Mouse (Mus musculus): ENCODE measurements around the gene Gm7029. TPM values are rescaled to one million over a fixed set of nuclear protein-coding genes. Genes with fewer than 3 reads are reported as not detected.

The Gm7029 gene
- total and polyA plus RNA-seq, 2 experiments from 2014 or later, result not detected

GRCm38 (mm10) chr17:33908331-33909076 lies 34.9 kb downstream of the Gm7029 start:
- peak overlapping the region; percentile 93 for H3K4me3 ChIP-seq (ENCODE audit: low read depth, low read length)
- TF ChIP-seq EP300 (IDR thresholded peaks at IDR 0.05; ENCODE audit: low read depth), result no peak
- no peak for TF ChIP-seq CTCF (IDR thresholded peaks at IDR 0.05; ENCODE audit: low read depth)
- H3K27ac ChIP-seq (ENCODE audit: low read depth), result peak overlapping the region; percentile 96
- no peaks in the 10 kb centered on the region for H3K9me3 ChIP-seq (replicated peaks; ENCODE audit: control insufficient read depth, low read length)
- H3K27me3 ChIP-seq (ENCODE audit: control insufficient read depth, insufficient read depth, low read length), result no peaks in the 10 kb centered on the region
- ATAC-seq (ENCODE audit: insufficient read depth, low read depth) (peak; percentile 18), DNase-seq (ENCODE audit: low spot score) (no peak)
- peaks cover 8% of the 10 kb centered on the region for H3K4me1 ChIP-seq (ENCODE audit: control insufficient read depth, insufficient read depth)
- peak overlapping the region; percentile 83 for H3K4me2 ChIP-seq (ENCODE audit: low read depth, low read length)
- WGBS, result 1% methylated on average over 42 of the region's 44 CpGs
- peak overlapping the region; percentile 58 for H3K9ac ChIP-seq (replicated peaks; ENCODE audit: low read depth, low read length)
- peaks cover 28% of the 10 kb centered on the region for H3K36me3 ChIP-seq (replicated peaks; ENCODE audit: control insufficient read depth, insufficient read depth, low read length)

- peak within 1 kb of the TSS; percentile 93 for H3K4me3 ChIP-seq (ENCODE audit: low read depth, low read length)
- H3K4me2 ChIP-seq (ENCODE audit: low read depth, low read length), result peak within 1 kb of the TSS; percentile 83
- peak within 1 kb of the TSS; percentile 96 for H3K27ac ChIP-seq (ENCODE audit: low read depth)
- DNase-seq (ENCODE audit: low spot score) (peak; percentile 96), ATAC-seq (ENCODE audit: insufficient read depth, low read depth) (peak; percentile 97)
- TF ChIP-seq EP300 (IDR thresholded peaks at IDR 0.05; ENCODE audit: low read depth), result peak; percentile 77; the same call in 1 of the 2 replicates
- TF ChIP-seq CTCF (IDR thresholded peaks at IDR 0.05; ENCODE audit: low read depth), result no peak
- H3K9me3 ChIP-seq (replicated peaks; ENCODE audit: control insufficient read depth, low read length), result no peaks in the 10 kb centered on the region
- no peaks in the 10 kb centered on the region for H3K27me3 ChIP-seq (ENCODE audit: control insufficient read depth, insufficient read depth, low read length)
- peaks cover 8% of the 10 kb centered on the region for H3K4me1 ChIP-seq (ENCODE audit: control insufficient read depth, insufficient read depth)
- H3K36me3 ChIP-seq (replicated peaks; ENCODE audit: control insufficient read depth, insufficient read depth, low read length), result peaks cover 35% of the 10 kb centered on the region
- WGBS, result under 1% methylated on average over 68 of the region's 68 CpGs
- peak within 1 kb of the TSS; percentile 84 for H3K9ac ChIP-seq (replicated peaks; ENCODE audit: low read depth, low read length)
Observed at GRCm38 (mm10) chr17:33909077-33909868, 35.6 kb downstream of the Gm7029 start, which contains the start of gene Daxx. Gene Daxx (plus strand): TSS chr17:33909414.

GRCm38 (mm10) chr17:33909869-33910250 lies 36.2 kb downstream of the Gm7029 start:
- no peaks in the 10 kb centered on the region for H3K9me3 ChIP-seq (replicated peaks; ENCODE audit: control insufficient read depth, low read length)
- H3K36me3 ChIP-seq (replicated peaks; ENCODE audit: control insufficient read depth, insufficient read depth, low read length), result peaks cover 41% of the 10 kb centered on the region
- DNase-seq (ENCODE audit: low spot score), result peak; percentile 21
- no peak for ATAC-seq (ENCODE audit: insufficient read depth, low read depth)
- WGBS, result under 1% methylated on average over 14 of the region's 14 CpGs
- H3K27ac ChIP-seq (ENCODE audit: low read depth), result peak overlapping the region; percentile 96
- no peak for TF ChIP-seq CTCF (IDR thresholded peaks at IDR 0.05; ENCODE audit: low read depth)
- no peak for TF ChIP-seq EP300 (IDR thresholded peaks at IDR 0.05; ENCODE audit: low read depth)
- peak overlapping the region; percentile 93 for H3K4me3 ChIP-seq (ENCODE audit: low read depth, low read length)
- peak overlapping the region; percentile 84 for H3K9ac ChIP-seq (replicated peaks; ENCODE audit: low read depth, low read length)
- peaks cover 8% of the 10 kb centered on the region for H3K4me1 ChIP-seq (ENCODE audit: control insufficient read depth, insufficient read depth)
- H3K27me3 ChIP-seq (ENCODE audit: control insufficient read depth, insufficient read depth, low read length), result no peaks in the 10 kb centered on the region
- peak overlapping the region; percentile 83 for H3K4me2 ChIP-seq (ENCODE audit: low read depth, low read length)

- DNase-seq (ENCODE audit: low spot score), result no peak
- H3K27me3 ChIP-seq (ENCODE audit: control insufficient read depth, insufficient read depth, low read length), result no peaks in the 10 kb centered on the region
- WGBS, result 39% methylated on average over 11 of the region's 11 CpGs
- H3K4me3 ChIP-seq (ENCODE audit: low read depth, low read length), result peak overlapping the region; percentile 93
- H3K4me2 ChIP-seq (ENCODE audit: low read depth, low read length), result peak overlapping the region; percentile 83
- peaks cover 45% of the 10 kb centered on the region for H3K36me3 ChIP-seq (replicated peaks; ENCODE audit: control insufficient read depth, insufficient read depth, low read length)
- ATAC-seq (ENCODE audit: insufficient read depth, low read depth), result no peak
- TF ChIP-seq CTCF (IDR thresholded peaks at IDR 0.05; ENCODE audit: low read depth) (no peak), EP300 (IDR thresholded peaks at IDR 0.05; ENCODE audit: low read depth) (no peak)
- H3K27ac ChIP-seq (ENCODE audit: low read depth), result peak overlapping the region; percentile 96
- H3K4me1 ChIP-seq (ENCODE audit: control insufficient read depth, insufficient read depth), result peaks cover 8% of the 10 kb centered on the region
- H3K9me3 ChIP-seq (replicated peaks; ENCODE audit: control insufficient read depth, low read length), result no peaks in the 10 kb centered on the region
- peak overlapping the region; percentile 84; the same call in 1 of the 2 replicates for H3K9ac ChIP-seq (replicated peaks; ENCODE audit: low read depth, low read length)
Observed at GRCm38 (mm10) chr17:33910346-33911051, 36.9 kb downstream of the Gm7029 start.

Data from heart, postnatal 0 days (tissue).